Mouse (Mus musculus) kidney, postnatal 14 days (tissue): ENCODE data around the gene Hist1h4a.
A peak's percentile ranks its signal among the peaks of the same experiment; 100 is the strongest.

Experiments used
- DNase-seq: peaks from one replicate; pipeline ENCODE4 v3.0.0; 2022; ENCODE audit warnings: mixed read lengths

Gene Hist1h4a

GRCm38 (mm10) chr13:23757921-23758320 lies 3.1 kb downstream of the Hist1h4a start:
- no peak for DNase-seq

GRCm38 (mm10) chr13:23757211-23757773 lies 3.7 kb downstream of the Hist1h4a start:
- no peak for DNase-seq

GRCm38 (mm10) chr13:23756790-23757189 lies 4.2 kb downstream of the Hist1h4a start, which contains the start of gene Hist1h4b:
Hist1h4b (plus strand) TSS chr13:23757013.
- peak; percentile 93 for DNase-seq

GRCm38 (mm10) chr13:23755000-23755399 lies 6.0 kb downstream of the Hist1h4a start:
- no peak for DNase-seq

- no peak for DNase-seq
Measured at GRCm38 (mm10) chr13:23753314-23754078, 7.5 kb downstream of the Hist1h4a start.

GRCm38 (mm10) chr13:23752742-23753172 lies 8.3 kb downstream of the Hist1h4a start:
- DNase-seq, result no peak

GRCm38 (mm10) chr13:23752067-23752741 lies 8.8 kb downstream of the Hist1h4a start, which contains the start of gene Hist1h3b:
Hist1h3b (plus strand) TSS chr13:23752267.
- peak; percentile 92 for DNase-seq

GRCm38 (mm10) chr13:23751478-23751956 lies 9.5 kb downstream of the Hist1h4a start:
- DNase-seq, result no peak

GRCm38 (mm10) chr13:23750839-23751477 lies 10.1 kb downstream of the Hist1h4a start, which contains the start of gene Hist1h2ab:
Hist1h2ab (plus strand) TSS chr13:23751126.
- peak; percentile 39 for DNase-seq

GRCm38 (mm10) chr13:23749563-23750121 lies 11.4 kb downstream of the Hist1h4a start:
- DNase-seq, result no peak

- no peak for DNase-seq
Measured at GRCm38 (mm10) chr13:23747892-23748288, 13.1 kb downstream of the Hist1h4a start.

GRCm38 (mm10) chr13:23747081-23747891 lies 13.7 kb downstream of the Hist1h4a start:
- DNase-seq, result no peak

- peak; percentile 75 for DNase-seq
Measured at GRCm38 (mm10) chr13:23746201-23747080, 14.6 kb downstream of the Hist1h4a start, which contains the start of gene Hist1h2bb. Hist1h2bb (plus strand) TSS chr13:23746734.

GRCm38 (mm10) chr13:23745381-23746161 lies 15.5 kb downstream of the Hist1h4a start, which contains the start of gene Hist1h3c:
Hist1h3c (minus strand) TSS chr13:23745602.
- DNase-seq, result peak; percentile 91

GRCm38 (mm10) chr13:23744421-23745380 lies 16.3 kb downstream of the Hist1h4a start:
- no peak for DNase-seq

GRCm38 (mm10) chr13:23743963-23744362 lies 17.1 kb downstream of the Hist1h4a start:
- no peak for DNase-seq

GRCm38 (mm10) chr13:23743215-23743614 lies 17.8 kb downstream of the Hist1h4a start:
- no peak for DNase-seq

GRCm38 (mm10) chr13:23742007-23742406 lies 19.0 kb downstream of the Hist1h4a start:
- no peak for DNase-seq
